ENCODE assay signal across 20 mouse cellular contexts in genomic region chr2:4293726-4294125, GRCm38 (mm10).
A peak's percentile ranks its signal among the peaks of the same experiment; 100 is the strongest.
DNase-seq lines count a peak whose midpoint lies in the region.
"Had no signal": no experiment of that assay in that cellular context is flagged by ENCODE, and none has a peak within 500 bp of the region (broad histone marks: within the 10 kb centered on the region; RNA-seq: fewer than 3 reads in every experiment).

No protein-coding gene starts in this region.

- H3K36me3 ChIP-seq in hindbrain, embryonic 10.5 days, result no peaks in the 10 kb centered on the region
- H3K36me3 ChIP-seq: embryonic facial prominence, embryonic 13.5 days; embryonic facial prominence, embryonic 15.5 days; forebrain, embryonic 10.5 days; forebrain, embryonic 12.5 days had no signal

- peaks cover 25% of the 10 kb centered on the region for H3K4me1 ChIP-seq in hindbrain, embryonic 10.5 days (replicated peaks)

- no peaks in the 10 kb centered on the region for H3K27me3 ChIP-seq in hindbrain, embryonic 10.5 days (ENCODE audit: insufficient read depth, poor library complexity, severe bottlenecking)
- H3K27me3 ChIP-seq: CH12.LX; embryonic facial prominence, embryonic 13.5 days; embryonic facial prominence, embryonic 15.5 days; forebrain, embryonic 12.5 days had no signal

- DNase-seq in heart, adult 11 months, result peak; percentile 53
- DNase-seq in heart, adult 8-10 months (ENCODE audit: low spot score), result no peak
- peak; percentile 47 for DNase-seq in ZHBTc4 (ENCODE audit: low read depth, low spot score)
- no peak for DNase-seq in hindbrain, embryonic 10.5 days (ENCODE audit: low spot score)
- no peak for DNase-seq in cerebellum, adult 9-11 months
- DNase-seq: adrenal gland, adult 2 months; adrenal gland, postnatal 10 days; adrenal gland, postnatal 25 days; B cell, adult 2 months; cerebellum, adult 11 months; cerebellum, adult 18-20 months; cerebellum, adult 8-10 months; cerebellum, postnatal 10 days; cerebellum, postnatal 25 days had no signal

- WGBS in hindbrain, embryonic 10.5 days, result 94% methylated on average over 1 of the region's 1 CpGs

- no peaks in the 10 kb centered on the region for H3K9me3 ChIP-seq in hindbrain, embryonic 10.5 days
- H3K9me3 ChIP-seq: embryonic facial prominence, embryonic 13.5 days; embryonic facial prominence, embryonic 15.5 days; forebrain, embryonic 10.5 days; forebrain, embryonic 12.5 days had no signal

- no peak overlapping the region for H3K27ac ChIP-seq in hindbrain, embryonic 10.5 days
- H3K27ac ChIP-seq: embryonic facial prominence, embryonic 13.5 days; embryonic facial prominence, embryonic 15.5 days; forebrain, embryonic 12.5 days had no signal

- H3K4me3 ChIP-seq in hindbrain, embryonic 10.5 days, result no peak overlapping the region
- H3K4me3 ChIP-seq: embryonic facial prominence, embryonic 13.5 days; embryonic facial prominence, embryonic 15.5 days; erythroblast, embryonic 14.5 days; forebrain, embryonic 10.5 days; forebrain, embryonic 12.5 days had no signal

Comparison
In these comparisons a context has a peak if more than half of its experiments do, and no peak if none do; other contexts are left out.
1. DNase-seq: peak in heart, adult 11 months (single experiment) and ZHBTc4 (single experiment); none in heart, adult 8-10 months (single experiment), hindbrain, embryonic 10.5 days (single experiment) and cerebellum, adult 9-11 months (single experiment).